Mouse (Mus musculus) fibroblast of lung, adult 2 months (primary cell): ENCODE data around the gene Ccn5.

Experiments used
- DNase-seq: peaks from one replicate; pipeline ENCODE4 v3.0.0-alpha.2; 2011; ENCODE audit warnings: low read depth

Ccn5 gene

GRCm38 (mm10) chr2:163820607-163821006 is at the start of gene Ccn5:
Gene Ccn5 (plus strand): TSS chr2:163820861.
- DNase-seq = peak; percentile 95

- no peak for DNase-seq
Observed at GRCm38 (mm10) chr2:163776661-163777060, 44.0 kb upstream of the Ccn5 start.

GRCm38 (mm10) chr2:163777061-163777460 is 43.6 kb upstream of the Ccn5 start:
- DNase-seq = no peak

GRCm38 (mm10) chr2:163778896-163779295 is 41.8 kb upstream of the Ccn5 start:
- no peak for DNase-seq

- DNase-seq = no peak
Observed at GRCm38 (mm10) chr2:163783368-163783767, 37.3 kb upstream of the Ccn5 start.

- no peak for DNase-seq
Observed at GRCm38 (mm10) chr2:163783901-163784300, 36.8 kb upstream of the Ccn5 start.

GRCm38 (mm10) chr2:163787086-163787485 is 33.6 kb upstream of the Ccn5 start:
- no peak for DNase-seq

GRCm38 (mm10) chr2:163787709-163788108 is 33.0 kb upstream of the Ccn5 start:
- no peak for DNase-seq

GRCm38 (mm10) chr2:163788484-163788883 is 32.2 kb upstream of the Ccn5 start:
- DNase-seq = no peak

GRCm38 (mm10) chr2:163798411-163798810 is 22.2 kb upstream of the Ccn5 start:
- DNase-seq = peak; percentile 100

- peak; percentile 99 for DNase-seq
Observed at GRCm38 (mm10) chr2:163800832-163801231, 19.8 kb upstream of the Ccn5 start.

- DNase-seq = peak; percentile 94
Observed at GRCm38 (mm10) chr2:163801406-163801805, 19.3 kb upstream of the Ccn5 start.

- DNase-seq = no peak
Observed at GRCm38 (mm10) chr2:163803838-163804237, 16.8 kb upstream of the Ccn5 start.

GRCm38 (mm10) chr2:163809166-163809565 is 11.5 kb upstream of the Ccn5 start:
- no peak for DNase-seq

GRCm38 (mm10) chr2:163809704-163810103 is 11.0 kb upstream of the Ccn5 start:
- DNase-seq = peak; percentile 78

- DNase-seq = peak; percentile 73
Observed at GRCm38 (mm10) chr2:163813077-163813476, 7.6 kb upstream of the Ccn5 start.

GRCm38 (mm10) chr2:163814739-163815465 is 5.8 kb upstream of the Ccn5 start:
- DNase-seq = peak; percentile 86

GRCm38 (mm10) chr2:163823248-163823647 is 2.6 kb downstream of the Ccn5 start:
- DNase-seq = no peak

GRCm38 (mm10) chr2:163823771-163824170 is 3.1 kb downstream of the Ccn5 start:
- no peak for DNase-seq

- no peak for DNase-seq
Observed at GRCm38 (mm10) chr2:163825861-163826260, 5.2 kb downstream of the Ccn5 start.

GRCm38 (mm10) chr2:163826494-163826893 is 5.8 kb downstream of the Ccn5 start:
- peak; percentile 68 for DNase-seq

GRCm38 (mm10) chr2:163831163-163831562 is 10.5 kb downstream of the Ccn5 start:
- no peak for DNase-seq

GRCm38 (mm10) chr2:163838043-163838442 is 17.4 kb downstream of the Ccn5 start:
- DNase-seq = no peak

- no peak for DNase-seq
Observed at GRCm38 (mm10) chr2:163839519-163839918, 18.9 kb downstream of the Ccn5 start.
